Mouse (Mus musculus) heart, embryonic 15.5 days (tissue): ENCODE data around the gene Snapc5. TPM values are rescaled to one million over a fixed set of nuclear protein-coding genes. Genes with fewer than 3 reads are reported as not detected.

Source experiments
- ATAC-seq: fragments of 200-750 bp; cut with Nextera tagmentation; replicated peaks from 2 replicates; pipeline ENCODE4 v1.8.0; 2017; ENCODE audit warnings: low read depth, moderate TSS enrichment; ENCODE audit not compliant: insufficient number of reproducible peaks, insufficient read depth, low FRiP score
- H3K27ac ChIP-seq: fragments of 300-500 bp; sonication (generic); 2 replicates; pipeline ENCODE4 v1.5.1; 2015; ENCODE audit warnings: mild to moderate bottlenecking, inconsistent platforms
- H3K27me3 ChIP-seq: fragments of 300-500 bp; sonication (generic); 2 replicates; pipeline ENCODE4 v1.6.1; 2015; ENCODE audit warnings: inconsistent platforms
- H3K36me3 ChIP-seq: fragments of 300-500 bp; sonication (generic); 2 replicates; pipeline ENCODE4 v1.6.1; 2015; ENCODE audit warnings: mild to moderate bottlenecking, inconsistent platforms
- H3K4me1 ChIP-seq: fragments of 300-500 bp; sonication (generic); replicated peaks from 2 replicates; pipeline ENCODE4 v1.6.1; 2015; ENCODE audit warnings: inconsistent platforms
- H3K4me2 ChIP-seq: fragments of 300-500 bp; sonication (generic); 2 replicates; pipeline ENCODE4 v1.6.1; 2015; ENCODE audit warnings: inconsistent platforms, mild to moderate bottlenecking, moderate library complexity
- H3K4me3 ChIP-seq: fragments of 300-500 bp; sonication (generic); 2 replicates; pipeline ENCODE4 v1.5.1; 2015; ENCODE audit warnings: mild to moderate bottlenecking, inconsistent platforms
- H3K9ac ChIP-seq: fragments of 300-500 bp; sonication (generic); 2 replicates; pipeline ENCODE4 v1.6.1; 2015; ENCODE audit warnings: mild to moderate bottlenecking, inconsistent platforms
- H3K9me3 ChIP-seq: fragments of 300-500 bp; sonication (generic); replicated peaks from 2 replicates; pipeline ENCODE4 v1.6.1; 2016; ENCODE audit warnings: inconsistent platforms
- WGBS: fragments of 180-500 bp; shearing (Covaris S2); methylation state at CpG from one replicate; pipeline ENCODE4 v1.1.7; 2015; ENCODE audit warnings: mixed read lengths; 5-methylcytosine and 5-hydroxymethylcytosine counted together
- microRNA-seq: library from miRNA; unstranded; fragments of <30 nt; microRNA quantifications from one replicate; pipeline ENCODE4, GENCODE M21; 2016
- polyA plus RNA-seq: library from polyadenylated mRNA; unstranded; fragments of >200 nt; fragmentation: Nextera tagmentation; extraction: Ambion mirVana; gene quantifications from 2 replicates; pipeline ENCODE4 v1.2.1, GENCODE M21; 2015

Snapc5 gene
- polyA plus RNA-seq, 1 experiment from 2014 or later = 29.9 TPM

- Histone ChIP-seq H3K27me3 (no peaks in the 10 kb centered on the region), H3K27ac (no peak overlapping the region), H3K9me3 (no peaks in the 10 kb centered on the region), H3K36me3 (no peaks in the 10 kb centered on the region), H3K4me3 (no peak overlapping the region), H3K4me2 (no peak overlapping the region), H3K9ac (no peak overlapping the region), H3K4me1 (peaks cover 16% of the 10 kb centered on the region)
- no peak for ATAC-seq
Measured at GRCm38 (mm10) chr9:64225805-64226204, 46.7 kb downstream of the Snapc5 start.

GRCm38 (mm10) chr9:64227736-64228135, 48.7 kb downstream of the Snapc5 start:
- no peaks in the 10 kb centered on the region for H3K36me3 ChIP-seq

GRCm38 (mm10) chr9:64228972-64229371, 49.9 kb downstream of the Snapc5 start:
- Histone ChIP-seq H3K27me3 (no peaks in the 10 kb centered on the region), H3K9me3 (no peaks in the 10 kb centered on the region), H3K4me1 (peaks cover 36% of the 10 kb centered on the region), H3K9ac (no peak overlapping the region), H3K36me3 (no peaks in the 10 kb centered on the region), H3K27ac (no peak overlapping the region), H3K4me2 (no peak overlapping the region), H3K4me3 (no peak overlapping the region)
- no peak for ATAC-seq

More at GRCm38 (mm10) chr9:64227736-64228135, 48.7 kb downstream of the Snapc5 start:
- H3K27me3 ChIP-seq = no peaks in the 10 kb centered on the region
- H3K27ac ChIP-seq = no peak overlapping the region
- H3K9ac ChIP-seq = no peak overlapping the region
- peaks cover 33% of the 10 kb centered on the region for H3K4me1 ChIP-seq
- WGBS = 60% methylated on average over 12 of the region's 12 CpGs
- no peak overlapping the region for H3K4me3 ChIP-seq
- no peaks in the 10 kb centered on the region for H3K9me3 ChIP-seq
- no peak for ATAC-seq
- no peak overlapping the region for H3K4me2 ChIP-seq

- no peak overlapping the region for H3K4me2 ChIP-seq
- 31% methylated on average over 5 of the region's 5 CpGs for WGBS
- no peaks in the 10 kb centered on the region for H3K27me3 ChIP-seq
- H3K36me3 ChIP-seq = no peaks in the 10 kb centered on the region
- H3K9me3 ChIP-seq = no peaks in the 10 kb centered on the region
- H3K9ac ChIP-seq = no peak overlapping the region
- no peak overlapping the region for H3K4me3 ChIP-seq
- H3K27ac ChIP-seq = peak overlapping the region; percentile 67
- H3K4me1 ChIP-seq = peaks cover 38% of the 10 kb centered on the region
- ATAC-seq = no peak
Measured at GRCm38 (mm10) chr9:64231171-64231570, 52.1 kb downstream of the Snapc5 start.

GRCm38 (mm10) chr9:64231674-64232073, 52.6 kb downstream of the Snapc5 start:
- Histone ChIP-seq H3K9ac (no peak overlapping the region), H3K27ac (peak overlapping the region; percentile 67), H3K4me3 (no peak overlapping the region), H3K9me3 (no peaks in the 10 kb centered on the region), H3K4me1 (peaks cover 36% of the 10 kb centered on the region), H3K27me3 (no peaks in the 10 kb centered on the region), H3K36me3 (no peaks in the 10 kb centered on the region), H3K4me2 (no peak overlapping the region)
- WGBS = 61% methylated on average over 3 of the region's 3 CpGs
- no peak for ATAC-seq

- Histone ChIP-seq H3K27me3 (no peaks in the 10 kb centered on the region), H3K27ac (peak overlapping the region; percentile 67), H3K9me3 (no peaks in the 10 kb centered on the region), H3K4me1 (peaks cover 35% of the 10 kb centered on the region), H3K4me2 (0 out of 2 replicates have a peak overlapping the region, but pooled peaks have one; percentile 23), H3K9ac (no peak overlapping the region), H3K36me3 (no peaks in the 10 kb centered on the region), H3K4me3 (no peak overlapping the region)
- no peak for ATAC-seq
- 51% methylated on average over 9 of the region's 9 CpGs for WGBS
Measured at GRCm38 (mm10) chr9:64232257-64232957, 53.3 kb downstream of the Snapc5 start.

Small RNA genes within 50 kb of the gene (microRNA-seq; reads per million reads assigned to microRNA genes)
- gene Gm24106 = not detected

Other genes starting within 250 kb of the Snapc5 start
- 16.4 and 19.8 TPM in 2 replicates for gene Smad6, start 157.2 kb upstream of the Snapc5 start, polyA plus RNA-seq
- 0.13 TPM in 1 of 2 replicates, not detected in the other for gene Lctl, start 62.1 kb upstream of the Snapc5 start, polyA plus RNA-seq
- gene Zwilch, start 6.2 kb upstream of the Snapc5 start, polyA plus RNA-seq = 14.7 and 19.2 TPM in 2 replicates
- gene Rpl4, start 5.9 kb upstream of the Snapc5 start, polyA plus RNA-seq = 648 and 701 TPM in 2 replicates
- 1.3 and 2.0 TPM in 2 replicates for gene Uchl4, start 55.9 kb downstream of the Snapc5 start, polyA plus RNA-seq
- 78.3 and 80.8 TPM in 2 replicates for gene Map2k1, start 74.4 kb downstream of the Snapc5 start, polyA plus RNA-seq
- 98.0 and 113 TPM in 2 replicates for gene Tipin, start 102.3 kb downstream of the Snapc5 start, polyA plus RNA-seq
- gene Dis3l, start 162.0 kb downstream of the Snapc5 start, polyA plus RNA-seq = 17.3 and 18.5 TPM in 2 replicates
- 0.63 and 0.72 TPM in 2 replicates for gene Megf11, start 206.4 kb downstream of the Snapc5 start, polyA plus RNA-seq